Mouse (Mus musculus) kidney, postnatal 14 days (tissue): Measurements from ENCODE around the gene Tmsb4x.

Experiments
- DNase-seq: peaks from one replicate; pipeline ENCODE4 v3.0.0; 2022; ENCODE audit warnings: mixed read lengths

Gene Tmsb4x

GRCm38 (mm10) chrX:167208978-167209754 is at the start of gene Tmsb4x:
Tmsb4x (minus strand) TSS chrX:167209315.
- peak; percentile 88 for DNase-seq

- no peak for DNase-seq
Observed at GRCm38 (mm10) chrX:167241736-167242135, 32.6 kb upstream of the Tmsb4x start.

GRCm38 (mm10) chrX:167239293-167239921 is 30.3 kb upstream of the Tmsb4x start:
- DNase-seq = no peak

- DNase-seq = peak; percentile 73
Observed at GRCm38 (mm10) chrX:167233104-167233687, 24.1 kb upstream of the Tmsb4x start.

- no peak for DNase-seq
Observed at GRCm38 (mm10) chrX:167231150-167231549, 22.0 kb upstream of the Tmsb4x start.

- no peak for DNase-seq
Observed at GRCm38 (mm10) chrX:167229819-167230218, 20.7 kb upstream of the Tmsb4x start.

GRCm38 (mm10) chrX:167229206-167229605 is 20.1 kb upstream of the Tmsb4x start:
- no peak for DNase-seq

GRCm38 (mm10) chrX:167227756-167228155 is 18.6 kb upstream of the Tmsb4x start:
- no peak for DNase-seq

GRCm38 (mm10) chrX:167227138-167227537 is 18.0 kb upstream of the Tmsb4x start:
- DNase-seq = no peak

- DNase-seq = no peak
Observed at GRCm38 (mm10) chrX:167226570-167226969, 17.5 kb upstream of the Tmsb4x start.

GRCm38 (mm10) chrX:167212707-167213106 is 3.6 kb upstream of the Tmsb4x start:
- peak; percentile 46 for DNase-seq

- DNase-seq = no peak
Observed at GRCm38 (mm10) chrX:167211871-167212555, 2.9 kb upstream of the Tmsb4x start.

- peak; percentile 13 for DNase-seq
Observed at GRCm38 (mm10) chrX:167210319-167210728, 1.2 kb upstream of the Tmsb4x start.

GRCm38 (mm10) chrX:167209828-167210227 is 713 bp upstream of the Tmsb4x start:
- no peak for DNase-seq

- peak; percentile 36 for DNase-seq
Observed at GRCm38 (mm10) chrX:167208506-167208820, 652 bp downstream of the Tmsb4x start.

- peak; percentile 40 for DNase-seq
Observed at GRCm38 (mm10) chrX:167207741-167208505, 1.2 kb downstream of the Tmsb4x start.

- peak; percentile 10 for DNase-seq
Observed at GRCm38 (mm10) chrX:167205813-167206520, 3.1 kb downstream of the Tmsb4x start.

- no peak for DNase-seq
Observed at GRCm38 (mm10) chrX:167201365-167201764, 7.8 kb downstream of the Tmsb4x start.

GRCm38 (mm10) chrX:167195228-167195649 is 13.9 kb downstream of the Tmsb4x start:
- DNase-seq = no peak

- peak; percentile 27 for DNase-seq
Observed at GRCm38 (mm10) chrX:167186306-167186705, 22.8 kb downstream of the Tmsb4x start.

GRCm38 (mm10) chrX:167183535-167183934 is 25.6 kb downstream of the Tmsb4x start:
- no peak for DNase-seq

- DNase-seq = no peak
Observed at GRCm38 (mm10) chrX:167182411-167182810, 26.7 kb downstream of the Tmsb4x start.
